Mouse (Mus musculus): ENCODE measurements around the gene Hnf4a. TPM values are rescaled to one million over a fixed set of nuclear protein-coding genes. Genes with fewer than 3 reads are reported as not detected.

Hnf4a gene
- polyA plus RNA-seq, 1 experiment: not detected

- Histone ChIP-seq H3K9ac (ENCODE audit: low read depth, poor library complexity, severe bottlenecking) (no peak overlapping the region), H3K9me3 (replicated peaks; ENCODE audit: control insufficient read depth, insufficient read depth, low read length, poor library complexity, severe bottlenecking) (no peaks in the 10 kb centered on the region), H3K36me3 (ENCODE audit: control insufficient read depth, insufficient read depth, low read length, poor library complexity, severe bottlenecking) (no peaks in the 10 kb centered on the region), H3K4me3 (ENCODE audit: low read depth, low read length) (no peak overlapping the region), H3K27me3 (ENCODE audit: control insufficient read depth, insufficient read depth, low read length, poor library complexity, severe bottlenecking) (no peaks in the 10 kb centered on the region), H3K4me1 (ENCODE audit: control insufficient read depth, insufficient read depth, low read length) (no peaks in the 10 kb centered on the region), H3K27ac (ENCODE audit: insufficient read depth, low read length) (no peak overlapping the region)
- TF ChIP-seq EP300 (IDR thresholded peaks at IDR 0.05; ENCODE audit: insufficient read depth, low read depth, low read length): no peak
- no peak for TF ChIP-seq POLR2A (IDR thresholded peaks at IDR 0.05; ENCODE audit: insufficient read depth, low read length)
- no peak for TF ChIP-seq CTCF (IDR thresholded peaks at IDR 0.05; ENCODE audit: low read depth, low read length)
These were observed 67.7 kb downstream of the Hnf4a start for GRCm38 (mm10) chr2:163574321-163574720.

- H3K4me3 ChIP-seq (ENCODE audit: low read depth, low read length): no peak overlapping the region
- H3K27ac ChIP-seq (ENCODE audit: insufficient read depth, low read length): no peak overlapping the region
- H3K27me3 ChIP-seq (ENCODE audit: control insufficient read depth, insufficient read depth, low read length, poor library complexity, severe bottlenecking): no peaks in the 10 kb centered on the region
- no peak overlapping the region for H3K9ac ChIP-seq (ENCODE audit: low read depth, poor library complexity, severe bottlenecking)
- TF ChIP-seq CTCF (IDR thresholded peaks at IDR 0.05; ENCODE audit: low read depth, low read length) (no peak), EP300 (IDR thresholded peaks at IDR 0.05; ENCODE audit: insufficient read depth, low read depth, low read length) (no peak), POLR2A (IDR thresholded peaks at IDR 0.05; ENCODE audit: insufficient read depth, low read length) (no peak)
- no peaks in the 10 kb centered on the region for H3K36me3 ChIP-seq (ENCODE audit: control insufficient read depth, insufficient read depth, low read length, poor library complexity, severe bottlenecking)
- H3K4me1 ChIP-seq (ENCODE audit: control insufficient read depth, insufficient read depth, low read length): no peaks in the 10 kb centered on the region
- no peaks in the 10 kb centered on the region for H3K9me3 ChIP-seq (replicated peaks; ENCODE audit: control insufficient read depth, insufficient read depth, low read length, poor library complexity, severe bottlenecking)
These were observed 68.6 kb downstream of the Hnf4a start for GRCm38 (mm10) chr2:163575248-163575647.

GRCm38 (mm10) chr2:163577986-163578385, 71.4 kb downstream of the Hnf4a start:
- Histone ChIP-seq H3K9me3 (replicated peaks; ENCODE audit: control insufficient read depth, insufficient read depth, low read length, poor library complexity, severe bottlenecking) (no peaks in the 10 kb centered on the region), H3K27ac (ENCODE audit: insufficient read depth, low read length) (no peak overlapping the region), H3K9ac (ENCODE audit: low read depth, poor library complexity, severe bottlenecking) (no peak overlapping the region), H3K4me3 (ENCODE audit: low read depth, low read length) (no peak overlapping the region), H3K4me1 (ENCODE audit: control insufficient read depth, insufficient read depth, low read length) (no peaks in the 10 kb centered on the region), H3K36me3 (ENCODE audit: control insufficient read depth, insufficient read depth, low read length, poor library complexity, severe bottlenecking) (no peaks in the 10 kb centered on the region), H3K27me3 (ENCODE audit: control insufficient read depth, insufficient read depth, low read length, poor library complexity, severe bottlenecking) (no peaks in the 10 kb centered on the region)
- TF ChIP-seq CTCF (IDR thresholded peaks at IDR 0.05; ENCODE audit: low read depth, low read length): no peak
- TF ChIP-seq EP300 (IDR thresholded peaks at IDR 0.05; ENCODE audit: insufficient read depth, low read depth, low read length): no peak
- no peak for TF ChIP-seq POLR2A (IDR thresholded peaks at IDR 0.05; ENCODE audit: insufficient read depth, low read length)

- TF ChIP-seq CTCF (IDR thresholded peaks at IDR 0.05; ENCODE audit: low read depth, low read length) (no peak), EP300 (IDR thresholded peaks at IDR 0.05; ENCODE audit: insufficient read depth, low read depth, low read length) (no peak), POLR2A (IDR thresholded peaks at IDR 0.05; ENCODE audit: insufficient read depth, low read length) (no peak)
These were observed 73.7 kb downstream of the Hnf4a start for GRCm38 (mm10) chr2:163580069-163580945.

GRCm38 (mm10) chr2:163583226-163584087, 76.8 kb downstream of the Hnf4a start:
- Histone ChIP-seq H3K9me3 (replicated peaks; ENCODE audit: control insufficient read depth, insufficient read depth, low read length, poor library complexity, severe bottlenecking) (no peaks in the 10 kb centered on the region), H3K27ac (ENCODE audit: insufficient read depth, low read length) (no peak overlapping the region), H3K4me3 (ENCODE audit: low read depth, low read length) (no peak overlapping the region), H3K4me1 (ENCODE audit: control insufficient read depth, insufficient read depth, low read length) (no peaks in the 10 kb centered on the region), H3K36me3 (ENCODE audit: control insufficient read depth, insufficient read depth, low read length, poor library complexity, severe bottlenecking) (no peaks in the 10 kb centered on the region), H3K9ac (ENCODE audit: low read depth, poor library complexity, severe bottlenecking) (no peak overlapping the region), H3K27me3 (ENCODE audit: control insufficient read depth, insufficient read depth, low read length, poor library complexity, severe bottlenecking) (no peaks in the 10 kb centered on the region)
- TF ChIP-seq CTCF (IDR thresholded peaks at IDR 0.05; ENCODE audit: low read depth, low read length) (no peak), EP300 (IDR thresholded peaks at IDR 0.05; ENCODE audit: insufficient read depth, low read depth, low read length) (no peak), POLR2A (IDR thresholded peaks at IDR 0.05; ENCODE audit: insufficient read depth, low read length) (no peak)

More at GRCm38 (mm10) chr2:163580069-163580945, 73.7 kb downstream of the Hnf4a start:
- H3K4me1 ChIP-seq (ENCODE audit: control insufficient read depth, insufficient read depth, low read length): no peaks in the 10 kb centered on the region
- no peak overlapping the region for H3K27ac ChIP-seq (ENCODE audit: insufficient read depth, low read length)
- H3K27me3 ChIP-seq (ENCODE audit: control insufficient read depth, insufficient read depth, low read length, poor library complexity, severe bottlenecking): no peaks in the 10 kb centered on the region
- no peaks in the 10 kb centered on the region for H3K9me3 ChIP-seq (replicated peaks; ENCODE audit: control insufficient read depth, insufficient read depth, low read length, poor library complexity, severe bottlenecking)
- H3K4me3 ChIP-seq (ENCODE audit: low read depth, low read length): no peak overlapping the region
- no peaks in the 10 kb centered on the region for H3K36me3 ChIP-seq (ENCODE audit: control insufficient read depth, insufficient read depth, low read length, poor library complexity, severe bottlenecking)
- no peak overlapping the region for H3K9ac ChIP-seq (ENCODE audit: low read depth, poor library complexity, severe bottlenecking)

Data from ES-Bruce4 (cell line).